ENCODE assay signal across 31 mouse cellular contexts in the genomic region with DNA sequence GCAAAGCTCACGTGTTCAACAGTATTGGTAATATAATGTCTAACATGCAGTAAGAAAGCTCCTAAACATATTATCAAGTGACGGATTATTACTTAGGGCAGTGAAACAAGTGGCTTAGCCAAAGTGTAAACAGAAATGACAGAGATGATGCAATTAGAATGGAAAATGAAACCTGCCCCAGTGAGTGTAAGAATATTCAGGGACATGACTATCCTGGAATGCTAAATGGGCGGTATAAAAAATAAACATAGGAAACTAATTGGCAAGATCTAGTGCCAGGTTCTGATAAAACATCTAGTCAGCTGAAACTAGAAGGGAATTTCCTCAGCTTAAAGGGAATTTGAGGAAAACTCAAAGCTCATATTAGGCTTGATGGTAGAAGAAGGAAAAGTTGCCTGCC. TPM values are rescaled to one million over a fixed set of nuclear protein-coding genes. Genes with fewer than 3 reads are reported as not detected.
DNase-seq lines count a peak whose midpoint lies in the region; ATAC-seq and TF ChIP-seq lines count a peak whose summit lies in the region.
"Had no signal": no experiment of that assay in that cellular context is flagged by ENCODE, and none has a peak within 500 bp of the region (broad histone marks: within the 10 kb centered on the region; RNA-seq: fewer than 3 reads in every experiment).

No protein-coding gene starts in this region.

- no peak for TF ChIP-seq CTCF in lung, postnatal 0 days (IDR thresholded peaks at IDR 0.05)
- TF ChIP-seq CTCF in gastrocnemius, adult 2 months (IDR thresholded peaks at IDR 0.05), result no peak

- WGBS in lung, postnatal 0 days, result 43% methylated on average over 3 of the region's 3 CpGs

- no peak for TF ChIP-seq POLR2A in myocyte (IDR thresholded peaks at IDR 0.05; ENCODE audit: insufficient read length, low read depth)

- ATAC-seq in lung, postnatal 0 days, result 0 out of 2 replicates have a peak, but pooled peaks have one; percentile 28
- ATAC-seq: forebrain, embryonic 15.5 days; hindbrain, embryonic 16.5 days; Patski had no signal

- H3K4me3 ChIP-seq in lung, postnatal 0 days (ENCODE audit: low read depth, low read length), result no peak overlapping the region
- H3K4me3 ChIP-seq in myocyte, result no peak overlapping the region
- H3K4me3 ChIP-seq in gastrocnemius, adult 2 months, result no peak overlapping the region
- H3K4me3 ChIP-seq: embryonic facial prominence, embryonic 10.5 days; embryonic facial prominence, embryonic 13.5 days; erythroblast, embryonic 14.5 days; forebrain, embryonic 12.5 days; forebrain, embryonic 15.5 days; heart, embryonic 12.5 days; heart, embryonic 15.5 days; hindbrain, embryonic 10.5 days; hindbrain, embryonic 13.5 days had no signal

- intact Hi-C loops in gastrocnemius, adult 2 months (cut with DNase I), result no loop called here

- H3K9ac ChIP-seq in lung, postnatal 0 days (replicated peaks; ENCODE audit: low read depth), result no peak overlapping the region
- H3K9ac ChIP-seq: embryonic facial prominence, embryonic 13.5 days; forebrain, embryonic 12.5 days; forebrain, embryonic 15.5 days; heart, embryonic 12.5 days; heart, embryonic 15.5 days; hindbrain, embryonic 13.5 days had no signal

- no peaks in the 10 kb centered on the region for H3K79me2 ChIP-seq in myocyte (ENCODE audit: control insufficient read depth, insufficient read depth)

- no peaks in the 10 kb centered on the region for H3K27me3 ChIP-seq in lung, postnatal 0 days (replicated peaks; ENCODE audit: insufficient read depth, low read length)
- H3K27me3 ChIP-seq in myocyte (ENCODE audit: control insufficient read depth, insufficient read depth, insufficient read length), result no peaks in the 10 kb centered on the region
- H3K27me3 ChIP-seq: forebrain, embryonic 12.5 days; forebrain, embryonic 15.5 days; heart, embryonic 12.5 days; heart, embryonic 15.5 days; hindbrain, embryonic 13.5 days had no signal

- DNase-seq in lung, postnatal 0 days (ENCODE audit: low spot score), result peak; percentile 65
- DNase-seq in lung, postnatal 4 days, result no peak
- DNase-seq in 3T3-L1 (ENCODE audit: low read depth, low spot score), result peak; percentile 53
- peak; percentile 51 for DNase-seq in NIH3T3 (ENCODE audit: low read depth)
- no peak for DNase-seq in gastrocnemius, adult 2 months
- DNase-seq in gastrocnemius, postnatal 25 days, result no peak
- DNase-seq: adrenal gland, adult 2 months; adrenal gland, postnatal 14 days; cerebellum, adult 11-12 months; cerebellum, adult 8-10 months; cerebellum, postnatal 10 days; cerebellum, postnatal 36 days; embryo, embryonic 11 days; gastrocnemius, postnatal 10 days; heart, postnatal 10 days; heart, postnatal 36 days had no signal

- no peaks in the 10 kb centered on the region; the same call in 1 of the 2 replicates for H3K4me1 ChIP-seq in lung, postnatal 0 days (ENCODE audit: insufficient read depth, low read depth, low read length)
- H3K4me1 ChIP-seq: forebrain, embryonic 15.5 days; heart, embryonic 15.5 days had no signal

- H3ac ChIP-seq in myocyte (ENCODE audit: control insufficient read depth, insufficient read length), result no peak overlapping the region

- TF ChIP-seq EP300 in lung, postnatal 0 days (IDR thresholded peaks at IDR 0.05), result no peak

- no peaks in the 10 kb centered on the region for H3K9me3 ChIP-seq in lung, postnatal 0 days (ENCODE audit: low read length)
- H3K9me3 ChIP-seq: embryonic facial prominence, embryonic 10.5 days; embryonic facial prominence, embryonic 13.5 days; forebrain, embryonic 12.5 days; forebrain, embryonic 15.5 days; heart, embryonic 12.5 days; heart, embryonic 15.5 days; hindbrain, embryonic 10.5 days; hindbrain, embryonic 13.5 days had no signal

- no peaks in the 10 kb centered on the region for H3K36me3 ChIP-seq in lung, postnatal 0 days (ENCODE audit: insufficient read depth, low read length)
- H3K36me3 ChIP-seq in myocyte (ENCODE audit: control insufficient read depth, insufficient read depth), result no peaks in the 10 kb centered on the region
- H3K36me3 ChIP-seq: embryonic facial prominence, embryonic 10.5 days; embryonic facial prominence, embryonic 13.5 days; forebrain, embryonic 12.5 days; forebrain, embryonic 15.5 days; heart, embryonic 12.5 days; heart, embryonic 15.5 days; hindbrain, embryonic 10.5 days; hindbrain, embryonic 13.5 days had no signal

- H3K27ac ChIP-seq in lung, postnatal 0 days (ENCODE audit: low read length), result no peak overlapping the region
- H3K27ac ChIP-seq in gastrocnemius, adult 2 months, result no peak overlapping the region
- H3K27ac ChIP-seq: embryonic facial prominence, embryonic 10.5 days; embryonic facial prominence, embryonic 13.5 days; forebrain, embryonic 12.5 days; forebrain, embryonic 15.5 days; heart, embryonic 15.5 days; hindbrain, embryonic 10.5 days; hindbrain, embryonic 13.5 days had no signal

- no peak overlapping the region for H3K4me2 ChIP-seq in lung, postnatal 0 days (replicated peaks; ENCODE audit: low read depth, low read length)
- H3K4me2 ChIP-seq in myocyte (ENCODE audit: low read depth), result no peak overlapping the region
- H3K4me2 ChIP-seq: embryonic facial prominence, embryonic 13.5 days; forebrain, embryonic 12.5 days; forebrain, embryonic 15.5 days; heart, embryonic 12.5 days; heart, embryonic 15.5 days; hindbrain, embryonic 13.5 days had no signal

TF ChIP-seq in myocyte, 11 proteins besides CTCF, POLR2A, EP300 and RAD21:
- TF ChIP-seq MYOG (IDR thresholded peaks at IDR 0.05; ENCODE audit: control insufficient read depth in 1 of 3, insufficient read depth in 1 of 3, insufficient read length in 2 of 3, low read depth in 2 of 3) (no peak), CEBPB (IDR thresholded peaks at IDR 0.05; ENCODE audit: insufficient read depth, poor library complexity, severe bottlenecking) (peak; percentile 53)
TF ChIP-seq in myocyte: peak in this region for 1.

RNA-seq across cellular contexts. Expression of a gene that starts 21.3 kb away (rescaled TPM):
- not detected in 2 replicates for polyA plus RNA-seq in lung, postnatal 0 days (2015; fragmentation: Nextera tagmentation; extraction: Ambion mirVana)
- not detected for polyA plus RNA-seq in myocyte (2012; fragmentation: generic; extraction: Trizol)
- not detected for total RNA-seq in gastrocnemius, adult 2 months (2021)
- total RNA-seq in gastrocnemius, postnatal 25 days (2021), result not detected
- total RNA-seq: adrenal gland, adult 2 months; adrenal gland, postnatal 14 days; adrenal gland, postnatal 4 days; gastrocnemius, postnatal 10 days; gastrocnemius, postnatal 4 days; heart, postnatal 10 days; heart, postnatal 36 days had no signal
- polyA plus RNA-seq: adrenal gland, adult 2 months; cortical plate, adult 2 months; embryonic facial prominence, embryonic 10.5 days; embryonic facial prominence, embryonic 13.5 days; erythroblast, embryonic 14.5 days; forebrain, embryonic 12.5 days; forebrain, embryonic 15.5 days; heart, embryonic 12.5 days; heart, embryonic 15.5 days; hindbrain, embryonic 10.5 days; hindbrain, embryonic 13.5 days; Patski had no signal

Comparison
In these comparisons a context has a peak if more than half of its experiments do, and no peak if none do; other contexts are left out.
1. DNase-seq: peak in lung, postnatal 0 days (single experiment), 3T3-L1 (single experiment) and NIH3T3 (single experiment); none in lung, postnatal 4 days (0 of 2), gastrocnemius, adult 2 months (single experiment) and gastrocnemius, postnatal 25 days (single experiment).